Mouse (Mus musculus): ENCODE data around the gene Tfr2. TPM values are rescaled to one million over a fixed set of nuclear protein-coding genes. Genes with fewer than 3 reads are reported as not detected.

Tfr2 gene
- total and polyA plus RNA-seq, 3 experiments, result 96.2 to 112 TPM; not detected in 1

DNA sequence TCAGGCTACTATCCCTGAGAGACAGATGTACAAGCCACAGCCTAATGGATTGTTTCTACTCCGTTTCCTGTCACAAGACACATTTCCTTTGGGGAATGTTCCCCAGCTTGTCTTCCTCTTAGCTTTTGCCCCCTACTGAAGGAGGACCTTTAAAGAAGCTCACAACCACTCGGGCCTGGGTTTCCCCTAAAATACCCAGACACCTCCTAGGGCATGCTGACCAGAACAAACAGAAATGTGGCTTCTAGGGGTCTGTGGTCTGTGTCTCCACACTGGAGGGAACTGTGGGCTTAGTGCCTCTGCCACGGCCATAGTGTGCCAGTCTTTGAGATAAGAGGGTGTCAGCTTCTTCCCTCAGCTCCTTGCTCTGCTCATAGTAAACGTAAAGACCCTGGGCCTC, 62.0 kb downstream of the Tfr2 start:
- peak overlapping the region; percentile 2 to 28; a peak in 3 of 4 replicates for H3K4me3 ChIP-seq (ENCODE audit: control insufficient read depth in 1 of 2, insufficient read depth in 1 of 2, low read depth in 2 of 2, low read length in 2 of 2)
- no peak for DNase-seq (ENCODE audit: low read depth, low spot score)
- no peaks in the 10 kb centered on the region for H3K27me3 ChIP-seq (ENCODE audit: control insufficient read depth in 1 of 2, insufficient read depth in 2 of 2, low read length in 2 of 2)
- peaks cover 3 to 30% of the 10 kb centered on the region in 2 experiments for H3K4me1 ChIP-seq (ENCODE audit: control insufficient read depth in 1 of 2, insufficient read depth in 2 of 2, low read length in 2 of 2)
- TF ChIP-seq RCOR1 (IDR thresholded peaks at IDR 0.05; ENCODE audit: low read depth, low read length) (no peak), EP300 (IDR thresholded peaks at IDR 0.05; ENCODE audit: low read depth in 1 of 2, low read length in 2 of 2) (0 out of 4 replicates have a peak, but pooled peaks of 1 of the 2 experiments have one; percentile 2)
- H3K9ac ChIP-seq (ENCODE audit: control insufficient read depth, low read depth, low read length, poor library complexity, severe bottlenecking), result peak overlapping the region; percentile 52
- H3K79me2 ChIP-seq (ENCODE audit: control insufficient read depth, insufficient read depth, low read length, poor library complexity), result peaks cover 28% of the 10 kb centered on the region
- no peaks in the 10 kb centered on the region for H3K9me3 ChIP-seq (replicated peaks; ENCODE audit: insufficient read depth, low read length)
- H3K27ac ChIP-seq (ENCODE audit: control insufficient read depth, low read depth, low read length), result peak overlapping the region; percentile 55
- H3K36me3 ChIP-seq (ENCODE audit: control insufficient read depth in 1 of 2, insufficient read depth in 2 of 2, low read length in 2 of 2), result peaks cover 2 to 24% of the 10 kb centered on the region in 2 experiments

GRCm38 (mm10) chr5:137633397-137634084, 63.9 kb downstream of the Tfr2 start:
- Histone ChIP-seq H3K9me3 (replicated peaks; ENCODE audit: insufficient read depth, low read length) (no peaks in the 10 kb centered on the region), H3K9ac (ENCODE audit: control insufficient read depth, low read depth, low read length, poor library complexity, severe bottlenecking) (no peak overlapping the region), H3K36me3 (ENCODE audit: control insufficient read depth in 1 of 2, insufficient read depth in 2 of 2, low read length in 2 of 2) (peaks cover 2 to 16% of the 10 kb centered on the region in 2 experiments), H3K27ac (ENCODE audit: control insufficient read depth, low read depth, low read length) (no peak overlapping the region), H3K79me2 (ENCODE audit: control insufficient read depth, insufficient read depth, low read length, poor library complexity) (peaks cover 28% of the 10 kb centered on the region), H3K27me3 (ENCODE audit: control insufficient read depth in 1 of 2, insufficient read depth in 2 of 2, low read length in 2 of 2) (no peaks in the 10 kb centered on the region), H3K4me1 (ENCODE audit: control insufficient read depth in 1 of 2, insufficient read depth in 2 of 2, low read length in 2 of 2) (peaks cover 3 to 27% of the 10 kb centered on the region in 2 experiments; a peak in 3 of 4 replicates), H3K4me3 (ENCODE audit: control insufficient read depth in 1 of 2, insufficient read depth in 1 of 2, low read depth in 2 of 2, low read length in 2 of 2) (no peak overlapping the region)
- no peak for TF ChIP-seq MYC (IDR thresholded peaks at IDR 0.05; ENCODE audit: low read depth, low read length)
- TF ChIP-seq ELF1 (IDR thresholded peaks at IDR 0.05; ENCODE audit: low read depth, low read length), result no peak
- no peak for TF ChIP-seq TCF12 (IDR thresholded peaks at IDR 0.05; ENCODE audit: low read depth, low read length)
- no peak for TF ChIP-seq ZNF384 (IDR thresholded peaks at IDR 0.05; ENCODE audit: low read depth, low read length)
- TF ChIP-seq USF2 (IDR thresholded peaks at IDR 0.05; ENCODE audit: borderline replicate concordance in 1 of 2, insufficient read depth in 1 of 2, low read depth in 1 of 2, low read length in 2 of 2), result no peak
- no peak for TF ChIP-seq SIN3A (IDR thresholded peaks at IDR 0.05; ENCODE audit: low read length)
- no peak for TF ChIP-seq ZKSCAN1 (IDR thresholded peaks at IDR 0.05; ENCODE audit: low read depth, low read length)
- DNase-seq (ENCODE audit: low read depth, low spot score), result no peak

Other genes with a start within 250 kb of the Tfr2 start
- 7.1 and 8.8 TPM in 2 replicates for gene Slc12a9, start 236.2 kb upstream of the Tfr2 start, total RNA-seq (2012; rRNA removed)
- gene Slc12a9, start 236.2 kb upstream of the Tfr2 start, polyA plus RNA-seq (2012; ENCODE audit: insufficient read depth in 1 of 2, insufficient read length in 2 of 2, low read depth in 1 of 2, low replicate concordance in 2 of 2, missing spikeins in 1 of 2), result 10 to 100 TPM in 1 of 2 experiments, not detected in 1; 12.1 TPM
- gene Ephb4, start 219.7 kb upstream of the Tfr2 start, total RNA-seq (2012; rRNA removed), result 0.07 and 0.12 TPM in 2 replicates
- under 1 TPM in 1 of 2 experiments, not detected in 1; 0.08 TPM for gene Ephb4, start 219.7 kb upstream of the Tfr2 start, polyA plus RNA-seq (2012; ENCODE audit: insufficient read depth in 1 of 2, insufficient read length in 2 of 2, low read depth in 1 of 2, low replicate concordance in 2 of 2, missing spikeins in 1 of 2)
- 0.10 TPM in 1 of 2 replicates, not detected in the other for gene Zan, start 92.8 kb upstream of the Tfr2 start, total RNA-seq (2012; rRNA removed)
- gene Zan, start 92.8 kb upstream of the Tfr2 start, polyA plus RNA-seq (2012; ENCODE audit: insufficient read depth in 1 of 2, insufficient read length in 2 of 2, low read depth in 1 of 2, low replicate concordance in 2 of 2, missing spikeins in 1 of 2), result under 1 TPM in 1 of 2 experiments, not detected in 1; 0.15 TPM
- 73.8 and 79.8 TPM in 2 replicates for gene Pop7, start 67.3 kb upstream of the Tfr2 start, total RNA-seq (2012; rRNA removed)
- gene Pop7, start 67.3 kb upstream of the Tfr2 start, polyA plus RNA-seq (2012; ENCODE audit: insufficient read depth in 1 of 2, insufficient read length in 2 of 2, low read depth in 1 of 2, low replicate concordance in 2 of 2, missing spikeins in 1 of 2), result 10 to 100 TPM in 1 of 2 experiments, not detected in 1; 61.1 TPM
- gene Gigyf1, start 51.3 kb upstream of the Tfr2 start, total RNA-seq (2012; rRNA removed), result 5.1 and 6.8 TPM in 2 replicates
- 10 to 100 TPM in 1 of 2 experiments, not detected in 1; 24.6 TPM for gene Gigyf1, start 51.3 kb upstream of the Tfr2 start, polyA plus RNA-seq (2012; ENCODE audit: insufficient read depth in 1 of 2, insufficient read length in 2 of 2, low read depth in 1 of 2, low replicate concordance in 2 of 2, missing spikeins in 1 of 2)
- gene Epo, start 36.6 kb upstream of the Tfr2 start, total RNA-seq (2012; rRNA removed), result not detected in 2 replicates
- gene Epo, start 36.6 kb upstream of the Tfr2 start, polyA plus RNA-seq (2012; ENCODE audit: insufficient read depth in 1 of 2, insufficient read length in 2 of 2, low read depth in 1 of 2, low replicate concordance in 2 of 2, missing spikeins in 1 of 2), result not detected
- gene Gnb2, start 36.3 kb upstream of the Tfr2 start, total RNA-seq (2012; rRNA removed), result 531 and 548 TPM in 2 replicates
- gene Gnb2, start 36.3 kb upstream of the Tfr2 start, polyA plus RNA-seq (2012; ENCODE audit: insufficient read depth in 1 of 2, insufficient read length in 2 of 2, low read depth in 1 of 2, low replicate concordance in 2 of 2, missing spikeins in 1 of 2), result 100 to 1,000 TPM in 1 of 2 experiments, not detected in 1; 550 TPM
- 0.15 TPM in 1 of 2 replicates, not detected in the other for gene Actl6b, start 16.3 kb upstream of the Tfr2 start, total RNA-seq (2012; rRNA removed)
- gene Actl6b, start 16.3 kb upstream of the Tfr2 start, polyA plus RNA-seq (2012; ENCODE audit: insufficient read depth in 1 of 2, insufficient read length in 2 of 2, low read depth in 1 of 2, low replicate concordance in 2 of 2, missing spikeins in 1 of 2), result not detected
- 11.9 and 12.4 TPM in 2 replicates for gene Mospd3, start 31.2 kb downstream of the Tfr2 start, total RNA-seq (2012; rRNA removed)
- gene Mospd3, start 31.2 kb downstream of the Tfr2 start, polyA plus RNA-seq (2012; ENCODE audit: insufficient read depth in 1 of 2, insufficient read length in 2 of 2, low read depth in 1 of 2, low replicate concordance in 2 of 2, missing spikeins in 1 of 2), result 100 to 1,000 TPM in 1 of 2 experiments, not detected in 1; 144 TPM
- gene Pcolce, start 43.9 kb downstream of the Tfr2 start, total RNA-seq (2012; rRNA removed), result 0.07 and 0.23 TPM in 2 replicates
- under 1 TPM in 1 of 2 experiments, not detected in 1; 0.77 TPM for gene Pcolce, start 43.9 kb downstream of the Tfr2 start, polyA plus RNA-seq (2012; ENCODE audit: insufficient read depth in 1 of 2, insufficient read length in 2 of 2, low read depth in 1 of 2, low replicate concordance in 2 of 2, missing spikeins in 1 of 2)
- 0.13 and 0.42 TPM in 2 replicates for gene Fbxo24, start 59.2 kb downstream of the Tfr2 start, total RNA-seq (2012; rRNA removed)
- under 1 TPM in 1 of 2 experiments, not detected in 1; 0.46 TPM for gene Fbxo24, start 59.2 kb downstream of the Tfr2 start, polyA plus RNA-seq (2012; ENCODE audit: insufficient read depth in 1 of 2, insufficient read length in 2 of 2, low read depth in 1 of 2, low replicate concordance in 2 of 2, missing spikeins in 1 of 2)
- gene Lrch4, start 59.3 kb downstream of the Tfr2 start, total RNA-seq (2012; rRNA removed), result 9.1 and 9.7 TPM in 2 replicates
- 100 to 1,000 TPM in 1 of 2 experiments, 10 to 100 TPM in 1; 47.0 to 239 TPM for gene Lrch4, start 59.3 kb downstream of the Tfr2 start, polyA plus RNA-seq (2012; ENCODE audit: insufficient read depth in 1 of 2, insufficient read length in 2 of 2, low read depth in 1 of 2, low replicate concordance in 2 of 2, missing spikeins in 1 of 2)
- gene Gm20605, start 59.3 kb downstream of the Tfr2 start, total RNA-seq (2012; rRNA removed), result 2.4 and 2.5 TPM in 2 replicates
- 10 to 100 TPM in 1 of 2 experiments, not detected in 1; 12.7 TPM for gene Gm20605, start 59.3 kb downstream of the Tfr2 start, polyA plus RNA-seq (2012; ENCODE audit: insufficient read depth in 1 of 2, insufficient read length in 2 of 2, low read depth in 1 of 2, low replicate concordance in 2 of 2, missing spikeins in 1 of 2)
- 1.9 and 3.0 TPM in 2 replicates for gene Sap25, start 71.5 kb downstream of the Tfr2 start, total RNA-seq (2012; rRNA removed)
- gene Sap25, start 71.5 kb downstream of the Tfr2 start, polyA plus RNA-seq (2012; ENCODE audit: insufficient read depth in 1 of 2, insufficient read length in 2 of 2, low read depth in 1 of 2, low replicate concordance in 2 of 2, missing spikeins in 1 of 2), result 10 to 100 TPM in 1 of 2 experiments, not detected in 1; 22.7 TPM
- 0.10 TPM in 1 of 2 replicates, not detected in the other for gene Irs3, start 75.9 kb downstream of the Tfr2 start, total RNA-seq (2012; rRNA removed)
- gene Irs3, start 75.9 kb downstream of the Tfr2 start, polyA plus RNA-seq (2012; ENCODE audit: insufficient read depth in 1 of 2, insufficient read length in 2 of 2, low read depth in 1 of 2, low replicate concordance in 2 of 2, missing spikeins in 1 of 2), result not detected
- 18.7 and 30.0 TPM in 2 replicates for gene Agfg2, start 114.9 kb downstream of the Tfr2 start, total RNA-seq (2012; rRNA removed)
- 10 to 100 TPM in 1 of 2 experiments, not detected in 1; 38.9 TPM for gene Agfg2, start 114.9 kb downstream of the Tfr2 start, polyA plus RNA-seq (2012; ENCODE audit: insufficient read depth in 1 of 2, insufficient read length in 2 of 2, low read depth in 1 of 2, low replicate concordance in 2 of 2, missing spikeins in 1 of 2)
- gene Nyap1, start 171.8 kb downstream of the Tfr2 start, total RNA-seq (2012; rRNA removed), result 0.39 and 0.42 TPM in 2 replicates
- gene Nyap1, start 171.8 kb downstream of the Tfr2 start, polyA plus RNA-seq (2012; ENCODE audit: insufficient read depth in 1 of 2, insufficient read length in 2 of 2, low read depth in 1 of 2, low replicate concordance in 2 of 2, missing spikeins in 1 of 2), result 1 to 10 TPM in 1 of 2 experiments, not detected in 1; 1.1 TPM
- gene Tsc22d4, start 175.9 kb downstream of the Tfr2 start, total RNA-seq (2012; rRNA removed), result 52.7 and 58.3 TPM in 2 replicates
- gene Tsc22d4, start 175.9 kb downstream of the Tfr2 start, polyA plus RNA-seq (2012; ENCODE audit: insufficient read depth in 1 of 2, insufficient read length in 2 of 2, low read depth in 1 of 2, low replicate concordance in 2 of 2, missing spikeins in 1 of 2), result 100 to 1,000 TPM in 1 of 2 experiments, not detected in 1; 203 TPM
- 35.0 and 35.8 TPM in 2 replicates for gene Ppp1r35, start 209.0 kb downstream of the Tfr2 start, total RNA-seq (2012; rRNA removed)
- 10 to 100 TPM in 1 of 2 experiments, not detected in 1; 46.2 TPM for gene Ppp1r35, start 209.0 kb downstream of the Tfr2 start, polyA plus RNA-seq (2012; ENCODE audit: insufficient read depth in 1 of 2, insufficient read length in 2 of 2, low read depth in 1 of 2, low replicate concordance in 2 of 2, missing spikeins in 1 of 2)
- gene Mepce, start 217.8 kb downstream of the Tfr2 start, total RNA-seq (2012; rRNA removed), result 49.1 and 58.7 TPM in 2 replicates
- 10 to 100 TPM in 1 of 2 experiments, not detected in 1; 74.2 TPM for gene Mepce, start 217.8 kb downstream of the Tfr2 start, polyA plus RNA-seq (2012; ENCODE audit: insufficient read depth in 1 of 2, insufficient read length in 2 of 2, low read depth in 1 of 2, low replicate concordance in 2 of 2, missing spikeins in 1 of 2)
- 5.6 and 11.1 TPM in 2 replicates for gene Zcwpw1, start 218.0 kb downstream of the Tfr2 start, total RNA-seq (2012; rRNA removed)
- gene Zcwpw1, start 218.0 kb downstream of the Tfr2 start, polyA plus RNA-seq (2012; ENCODE audit: insufficient read depth in 1 of 2, insufficient read length in 2 of 2, low read depth in 1 of 2, low replicate concordance in 2 of 2, missing spikeins in 1 of 2), result 10 to 100 TPM in 1 of 2 experiments, not detected in 1; 16.0 TPM

Measured in MEL (cell line).